Mouse (Mus musculus): ENCODE results near the gene Rhbdl1.

Rhbdl1 gene

GRCm38 (mm10) chr17:25837076-25837410, at the start of gene Rhbdl1:
Gene Rhbdl1, minus strand, starts transcription at chr17:25837295.
- DNase-seq (ENCODE audit: low spot score in 2 of 2): no peak

DNA sequence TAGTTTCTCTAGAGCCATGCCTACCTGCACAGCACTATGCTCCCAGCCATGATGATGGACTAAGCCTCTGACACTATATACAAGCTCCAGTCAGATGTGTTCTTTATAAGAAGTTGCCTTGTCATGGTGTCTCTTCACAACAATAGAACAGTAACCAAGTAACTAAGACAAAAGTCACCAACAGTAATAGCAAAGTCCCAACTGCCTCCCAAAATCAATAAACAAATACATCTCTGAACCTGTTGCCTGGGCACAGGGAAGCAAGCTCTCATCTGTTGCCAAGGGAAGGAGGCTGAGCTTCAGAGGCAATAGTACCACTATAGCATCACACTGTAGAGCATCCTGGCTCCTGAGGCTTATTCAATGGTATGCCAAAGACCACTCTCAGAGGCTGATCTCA, 49.7 kb upstream of the Rhbdl1 start:
- no peak for DNase-seq (ENCODE audit: low spot score in 2 of 2)

DNA sequence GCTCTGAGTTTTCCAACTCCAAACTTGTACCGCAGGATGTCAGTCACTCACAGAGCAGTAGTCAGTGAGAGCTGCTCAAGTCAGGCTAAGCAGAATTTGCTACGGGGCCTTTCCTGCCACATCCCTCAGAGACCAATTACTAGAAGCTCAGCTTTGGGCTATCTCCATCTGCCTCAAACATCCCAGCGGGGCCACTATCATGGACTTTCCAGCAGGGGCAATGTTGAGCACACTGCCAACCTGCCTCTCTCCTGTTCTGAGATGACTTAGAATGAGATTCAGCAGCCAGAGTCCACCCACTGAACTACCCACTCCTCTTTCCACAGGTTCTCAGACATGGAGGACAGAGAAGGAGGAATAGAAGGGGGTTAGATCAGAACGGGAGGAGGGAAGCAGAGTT, 48.5 kb upstream of the Rhbdl1 start:
- no peak for DNase-seq (ENCODE audit: low spot score in 2 of 2)

- no peak for DNase-seq (ENCODE audit: low spot score in 2 of 2)
These were observed 46.7 kb upstream of the Rhbdl1 start for GRCm38 (mm10) chr17:25883824-25884223.

DNA sequence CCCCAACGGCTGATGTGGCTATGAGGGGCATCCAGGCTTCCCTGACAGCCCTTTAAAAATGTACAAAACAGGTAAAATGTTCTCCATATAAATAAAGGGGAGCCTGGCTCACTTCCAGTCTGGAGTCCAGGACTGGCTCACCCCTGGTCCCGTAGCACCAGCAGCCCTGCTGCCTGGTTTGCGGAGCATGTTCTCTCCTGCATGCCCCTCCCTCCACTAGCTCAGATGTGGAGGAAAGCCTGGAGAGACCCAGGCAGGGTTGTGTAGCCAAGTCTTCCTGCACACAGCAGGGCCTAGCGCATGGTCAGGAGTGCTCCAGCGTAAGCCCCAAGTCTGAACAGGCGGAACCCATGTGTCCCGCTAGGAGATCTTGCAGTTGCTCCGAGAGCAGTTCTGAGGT, 46.2 kb upstream of the Rhbdl1 start:
- no peak for DNase-seq (ENCODE audit: low spot score in 2 of 2)

GRCm38 (mm10) chr17:25882306-25882705, 45.2 kb upstream of the Rhbdl1 start:
- DNase-seq (ENCODE audit: low spot score in 2 of 2): no peak

GRCm38 (mm10) chr17:25881691-25882090, 44.6 kb upstream of the Rhbdl1 start:
- DNase-seq (ENCODE audit: low spot score in 2 of 2): no peak

- DNase-seq (ENCODE audit: low spot score in 2 of 2): no peak
These were observed 44.0 kb upstream of the Rhbdl1 start for GRCm38 (mm10) chr17:25880913-25881641.

DNA sequence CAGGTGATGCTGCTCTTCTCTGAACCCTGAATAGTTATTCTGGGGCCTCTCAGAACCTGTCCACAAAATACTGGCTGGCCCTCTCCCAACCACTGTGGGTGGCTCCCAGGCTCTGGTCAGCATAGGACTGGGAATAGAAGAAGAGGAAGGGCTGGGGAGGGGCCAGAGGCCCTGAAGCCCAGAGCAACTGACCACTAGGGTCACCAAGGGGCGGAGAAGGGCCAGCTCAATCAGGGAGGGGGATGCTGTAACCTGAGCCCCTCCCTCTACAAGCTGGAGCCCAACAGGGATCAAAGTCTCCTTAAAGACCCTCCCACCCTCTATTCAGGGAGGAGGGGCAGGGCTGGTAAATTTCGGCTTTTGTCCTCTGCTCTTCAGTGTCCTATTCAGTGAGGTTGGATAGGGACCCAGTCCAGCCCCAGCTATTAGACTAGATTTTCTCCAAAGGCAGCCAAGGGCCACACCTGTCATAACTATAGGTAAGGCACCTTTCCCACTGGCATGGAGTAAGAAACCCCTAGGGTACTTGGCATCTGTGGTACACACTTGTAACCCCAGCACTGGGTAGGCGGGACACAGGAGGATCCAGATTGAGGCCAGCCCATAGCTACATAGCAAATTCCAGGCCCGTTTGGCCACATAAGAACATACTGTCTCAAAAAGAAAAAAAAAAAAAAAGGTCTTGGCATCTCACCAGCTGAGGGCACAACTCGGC, 43.3 kb upstream of the Rhbdl1 start, which contains the start of gene Wfikkn1:
Gene Wfikkn1 (minus strand): TSS at position 663 of the 715 bp plus-strand sequence.
- DNase-seq (ENCODE audit: low spot score in 2 of 2): no peak

DNA sequence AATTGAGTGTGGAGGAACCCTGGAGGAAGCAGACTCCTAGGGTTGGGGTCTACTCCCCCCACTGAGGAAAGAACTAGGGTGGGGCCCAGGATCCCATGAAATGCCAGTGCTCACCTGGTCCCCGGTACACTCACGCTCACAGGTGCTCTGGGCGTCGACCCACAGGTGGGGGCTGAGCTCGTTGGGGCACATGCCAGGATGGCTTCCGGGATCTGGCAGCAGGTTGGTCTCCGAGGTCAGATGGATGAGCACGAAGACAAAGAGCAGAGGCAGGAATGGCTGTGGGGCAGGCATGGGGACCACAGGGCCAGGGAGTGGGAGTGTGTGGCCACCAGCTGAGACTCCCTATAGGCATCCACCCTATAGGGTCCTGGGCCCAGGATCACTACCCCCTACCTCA, 42.7 kb upstream of the Rhbdl1 start:
- DNase-seq (ENCODE audit: low spot score in 2 of 2): no peak

- no peak for DNase-seq (ENCODE audit: low spot score in 2 of 2)
These were observed 42.2 kb upstream of the Rhbdl1 start for GRCm38 (mm10) chr17:25879261-25879660.

DNA sequence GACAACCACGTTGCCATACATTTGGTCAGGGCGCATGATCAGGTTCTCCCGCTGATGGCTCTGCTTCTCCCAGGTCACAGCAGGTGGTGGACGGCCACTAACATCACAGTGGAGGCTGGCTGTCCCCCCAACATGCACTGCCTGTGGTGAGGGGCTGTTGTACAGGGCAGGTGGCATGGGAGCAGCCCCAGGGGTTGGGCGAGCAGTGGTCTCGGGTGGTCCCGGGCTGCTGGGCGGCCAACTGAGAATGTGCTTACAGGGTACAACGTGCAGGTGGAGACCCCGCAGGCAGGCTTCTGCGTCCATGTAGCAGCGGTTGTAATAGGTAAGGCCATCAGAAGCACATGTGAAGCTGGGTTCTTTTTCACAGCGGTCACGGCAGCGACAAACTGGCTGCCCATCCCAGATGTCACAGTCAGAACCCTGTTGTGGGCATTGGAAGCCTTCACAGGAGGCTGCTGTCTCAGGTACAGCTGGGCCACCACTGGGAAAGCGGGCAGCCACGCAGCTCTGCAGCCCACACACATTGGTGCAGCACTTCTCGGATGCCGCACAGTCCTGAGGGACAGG, 41.6 kb upstream of the Rhbdl1 start:
- DNase-seq (ENCODE audit: low spot score in 2 of 2): no peak

GRCm38 (mm10) chr17:25877741-25878610, 40.9 kb upstream of the Rhbdl1 start:
- DNase-seq (ENCODE audit: low spot score in 2 of 2): no peak

GRCm38 (mm10) chr17:25877025-25877424, 39.9 kb upstream of the Rhbdl1 start:
- DNase-seq (ENCODE audit: low spot score in 2 of 2): no peak

- no peak for DNase-seq (ENCODE audit: low spot score in 2 of 2)
These were observed 39.3 kb upstream of the Rhbdl1 start for GRCm38 (mm10) chr17:25876347-25876915.

- DNase-seq (ENCODE audit: low spot score in 2 of 2): peak; percentile 89
These were observed 38.4 kb upstream of the Rhbdl1 start for GRCm38 (mm10) chr17:25875171-25876136.

- DNase-seq (ENCODE audit: low spot score in 2 of 2): peak; percentile 88 to 95
These were observed 37.7 kb upstream of the Rhbdl1 start, which contains the start of gene Mettl26 for GRCm38 (mm10) chr17:25874721-25875170. Gene Mettl26, plus strand, starts transcription at chr17:25875074.

- DNase-seq (ENCODE audit: low spot score in 2 of 2): no peak
These were observed 37.1 kb upstream of the Rhbdl1 start for GRCm38 (mm10) chr17:25874148-25874720.

DNA sequence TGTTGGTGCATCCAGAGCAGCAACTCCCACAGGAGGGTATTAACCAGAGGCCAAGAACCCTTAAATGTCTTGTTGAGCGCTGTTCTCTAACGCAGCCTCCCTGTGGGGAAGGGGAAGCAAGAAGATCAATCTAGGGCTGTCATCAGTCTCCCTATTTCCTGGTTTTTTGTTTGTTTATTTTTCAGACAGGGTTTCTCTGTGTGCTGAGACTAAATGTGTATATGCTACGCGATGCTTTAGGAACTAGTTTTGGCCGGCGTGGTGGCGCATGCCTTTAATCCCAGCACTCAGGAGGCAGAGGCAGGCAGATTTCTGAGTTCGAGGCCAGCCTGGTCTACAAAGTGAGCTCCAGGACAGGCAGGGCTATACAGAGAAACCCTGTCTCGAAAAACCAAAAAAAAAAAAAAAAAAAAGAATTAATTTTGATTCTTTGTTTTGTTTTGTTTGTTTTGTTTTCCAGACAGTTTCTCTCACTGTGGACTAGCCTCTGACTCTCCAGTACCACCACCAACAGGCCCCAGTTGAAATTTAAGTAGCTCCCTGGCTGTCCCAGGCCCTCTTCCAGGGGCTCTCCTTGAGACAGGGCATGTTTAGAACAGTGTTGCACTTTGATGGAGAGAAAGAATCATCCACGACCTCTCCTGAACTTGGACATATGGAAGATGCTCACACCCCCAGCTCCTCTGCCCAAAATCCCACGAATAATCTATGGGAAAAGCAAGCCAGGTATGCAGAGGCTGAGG, 36.5 kb upstream of the Rhbdl1 start:
- DNase-seq (ENCODE audit: low spot score in 2 of 2): no peak
